Mouse (Mus musculus): ENCODE results near the gene Gprc6a.

Gprc6a gene

GRCm38 (mm10) chr10:51631411-51632136 lies at the start of gene Gprc6a:
Gene Gprc6a (minus strand): TSS chr10:51631461.
- DNase-seq = no peak

- DNase-seq = no peak
These were observed 47.0 kb upstream of the Gprc6a start for GRCm38 (mm10) chr10:51678251-51678639.

GRCm38 (mm10) chr10:51677548-51678250 lies 46.4 kb upstream of the Gprc6a start, which contains the start of gene Rfx6:
Gene Rfx6 (plus strand): TSS chr10:51677756.
- DNase-seq = no peak

- DNase-seq = no peak
These were observed 41.0 kb upstream of the Gprc6a start for GRCm38 (mm10) chr10:51672082-51672779.

GRCm38 (mm10) chr10:51671583-51671982 lies 40.3 kb upstream of the Gprc6a start:
- no peak for DNase-seq

- DNase-seq = no peak
These were observed 38.1 kb upstream of the Gprc6a start for GRCm38 (mm10) chr10:51669334-51669733.

- DNase-seq = no peak
These were observed 26.1 kb upstream of the Gprc6a start for GRCm38 (mm10) chr10:51657324-51657723.

- DNase-seq = no peak
These were observed 18.4 kb upstream of the Gprc6a start for GRCm38 (mm10) chr10:51649506-51650221.

- no peak for DNase-seq
These were observed 10.1 kb downstream of the Gprc6a start for GRCm38 (mm10) chr10:51621193-51621592.

GRCm38 (mm10) chr10:51620126-51620525 lies 11.1 kb downstream of the Gprc6a start:
- DNase-seq = no peak

GRCm38 (mm10) chr10:51618538-51618937 lies 12.7 kb downstream of the Gprc6a start:
- DNase-seq = no peak

- no peak for DNase-seq
These were observed 16.3 kb downstream of the Gprc6a start for GRCm38 (mm10) chr10:51614826-51615590.

GRCm38 (mm10) chr10:51613421-51613820 lies 17.8 kb downstream of the Gprc6a start:
- DNase-seq = no peak

GRCm38 (mm10) chr10:51611969-51612682 lies 19.1 kb downstream of the Gprc6a start:
- no peak for DNase-seq

GRCm38 (mm10) chr10:51609741-51610425 lies 21.4 kb downstream of the Gprc6a start:
- no peak for DNase-seq

- no peak for DNase-seq
These were observed 34.2 kb downstream of the Gprc6a start for GRCm38 (mm10) chr10:51596928-51597635.

- DNase-seq = no peak
These were observed 36.0 kb downstream of the Gprc6a start for GRCm38 (mm10) chr10:51595001-51595931.

GRCm38 (mm10) chr10:51591574-51591973 lies 39.7 kb downstream of the Gprc6a start:
- no peak for DNase-seq

- no peak for DNase-seq
These were observed 41.1 kb downstream of the Gprc6a start, which contains the start of gene Fam162b for GRCm38 (mm10) chr10:51590139-51590574. Gene Fam162b (minus strand): TSS chr10:51590517.

Data from liver (tissue).